Mouse (Mus musculus) liver, embryonic 14.5 days (tissue): ENCODE results near the gene Ift74. TPM values are rescaled to one million over a fixed set of nuclear protein-coding genes. Genes with fewer than 3 reads are reported as not detected.
"Not testable (repeated sequence)": the region's sequence is repeated elsewhere in the genome, so short reads cannot be mapped to it uniquely, and the experiment has no call there.

Source experiments
- ATAC-seq: fragments of 200-750 bp; cut with Nextera tagmentation; 2 replicates; pipeline ENCODE4 v1.8.0; 2017; ENCODE audit warnings: moderate number of reproducible peaks, mild to moderate bottlenecking, moderate library complexity; ENCODE audit not compliant: insufficient read depth
- DNase-seq, 3 experiments: peaks; one replicate each; pipeline ENCODE4 v3.0.0-alpha.2; 2012 to 2013; ENCODE audit warnings: low read depth in 3 of 3, low spot score in 3 of 3
- H3K27ac ChIP-seq: fragments of 300-500 bp; sonication (generic); 2 replicates; pipeline ENCODE4 v1.5.1; 2014; ENCODE audit warnings: moderate library complexity, mild to moderate bottlenecking, control low read depth, inconsistent platforms
- H3K27me3 ChIP-seq: fragments of 300-500 bp; sonication (generic); 2 replicates; pipeline ENCODE4 v1.6.1; 2014; ENCODE audit warnings: mild to moderate bottlenecking, low read length, moderate library complexity; ENCODE audit not compliant: control insufficient read depth, insufficient read depth
- H3K36me3 ChIP-seq: fragments of 300-500 bp; sonication (generic); replicated peaks from 2 replicates; pipeline ENCODE4 v1.6.1; 2014; ENCODE audit warnings: low read depth; ENCODE audit not compliant: control insufficient read depth, insufficient read depth
- H3K4me1 ChIP-seq, 2 experiments: fragments of 200-500 bp in 1 of 2; fragments of 300-500 bp in 1 of 2; sonication (generic) in 1 of 2; replicated peaks; 2 replicates each; pipeline ENCODE4 v1.6.1; 2012 to 2014; ENCODE audit warnings: antibody characterized with exemption in 1 of 2, inconsistent platforms in 1 of 2, low read length in 1 of 2; ENCODE audit not compliant: control insufficient read depth in 2 of 2, insufficient read depth in 2 of 2
- H3K4me2 ChIP-seq: fragments of 300-500 bp; sonication (generic); 2 replicates; pipeline ENCODE4 v1.6.1; 2014; ENCODE audit warnings: low read depth, mild to moderate bottlenecking, control low read depth, moderate library complexity
- H3K4me3 ChIP-seq, 2 experiments: fragments of 200-500 bp in 1 of 2; fragments of 300-500 bp in 1 of 2; sonication (generic) in 1 of 2; 2 replicates each; pipeline ENCODE4 v1.5.1; 2012 to 2014; ENCODE audit warnings: low read depth in 2 of 2, low read length in 2 of 2, mild to moderate bottlenecking in 2 of 2, control low read depth in 1 of 2, inconsistent platforms in 1 of 2, moderate library complexity in 1 of 2; ENCODE audit not compliant: insufficient read depth in 1 of 2
- H3K9ac ChIP-seq: fragments of 300-500 bp; sonication (generic); replicated peaks from 2 replicates; pipeline ENCODE4 v1.6.1; 2014; ENCODE audit warnings: mild to moderate bottlenecking, control low read depth, moderate library complexity
- H3K9me3 ChIP-seq: fragments of 300-500 bp; sonication (generic); 2 replicates; pipeline ENCODE4 v1.6.1; 2016; ENCODE audit warnings: low read length, mixed read lengths; ENCODE audit not compliant: control insufficient read depth
- CTCF ChIP-seq: IDR thresholded peaks from 2 replicates; pipeline ENCODE4 v1.5.1; 2016; ENCODE audit warnings: antibody characterized with exemption, low read depth, control low read depth
- EP300 ChIP-seq: IDR thresholded peaks from 2 replicates; pipeline ENCODE4 v1.6.1; 2016; ENCODE audit warnings: antibody characterized with exemption, low read depth
- WGBS: fragments of 180-500 bp; shearing (Covaris S2); extraction: QIAGEN DNeasy Blood & Tissue Kit; methylation state at CpG from one replicate; pipeline ENCODE4 v1.1.7; 2014; ENCODE audit not compliant: insufficient replicate concordance; 5-methylcytosine and 5-hydroxymethylcytosine counted together
- polyA plus RNA-seq, 2 experiments: library from polyadenylated mRNA; depleted of rRNA in 1 of 2; stranded (reverse) in 1 of 2; unstranded in 1 of 2; fragments of >200 nt; fragmentation: Nextera tagmentation in 1 of 2; extraction: Ambion mirVana in 1 of 2; gene quantifications; 2 replicates each; pipeline versions ENCODE4 v1.2.1 to v1.2.3; 2012 to 2014

Ift74 gene
- polyA plus RNA-seq, 2 experiments: 2.0 to 2.8 TPM

GRCm38 (mm10) chr4:94614627-94615006, 326 bp downstream of the Ift74 start:
- no peaks in the 10 kb centered on the region for H3K27me3 ChIP-seq
- H3K9ac ChIP-seq: peak overlapping the region; percentile 60
- H3K27ac ChIP-seq: no peak overlapping the region
- no peak for TF ChIP-seq EP300
- no peak for TF ChIP-seq CTCF
- H3K4me1 ChIP-seq: peaks cover 6 to 13% of the 10 kb centered on the region in 2 experiments
- no peaks in the 10 kb centered on the region for H3K36me3 ChIP-seq
- under 1% methylated on average over 18 of the region's 18 CpGs for WGBS
- no peaks in the 10 kb centered on the region for H3K9me3 ChIP-seq
- DNase-seq: no peak
- peak overlapping the region; percentile 73 to 94 for H3K4me3 ChIP-seq
- ATAC-seq: peak; percentile 38
- peak overlapping the region; percentile 91 for H3K4me2 ChIP-seq

GRCm38 (mm10) chr4:94620077-94620476, 5.8 kb downstream of the Ift74 start:
- 61% methylated on average over 2 of the region's 2 CpGs for WGBS
- H3K4me2 ChIP-seq: no peak overlapping the region
- H3K27me3 ChIP-seq: no peaks in the 10 kb centered on the region
- H3K4me3 ChIP-seq: no peak overlapping the region
- no peak for TF ChIP-seq EP300
- TF ChIP-seq CTCF: no peak
- ATAC-seq (no peak), DNase-seq (no peak)
- H3K27ac ChIP-seq: no peak overlapping the region
- H3K4me1 ChIP-seq: peaks cover 0 to under 1% of the 10 kb centered on the region in 2 experiments; a peak in 1 of 4 replicates
- no peaks in the 10 kb centered on the region for H3K9me3 ChIP-seq
- no peak overlapping the region for H3K9ac ChIP-seq
- no peaks in the 10 kb centered on the region for H3K36me3 ChIP-seq

- Histone ChIP-seq H3K9ac (no peak overlapping the region), H3K4me1 (no peaks in the 10 kb centered on the region), H3K4me2 (no peak overlapping the region), H3K27ac (no peak overlapping the region), H3K4me3 (no peak overlapping the region), H3K27me3 (no peaks in the 10 kb centered on the region), H3K9me3 (no peaks in the 10 kb centered on the region), H3K36me3 (no peaks in the 10 kb centered on the region)
- ATAC-seq (no peak), DNase-seq (no peak)
- whole genome bisulfite sequencing: 75% methylated on average over 2 of the region's 2 CpGs
- no peak for TF ChIP-seq EP300
- no peak for TF ChIP-seq CTCF
Observed at GRCm38 (mm10) chr4:94643141-94643540, 28.9 kb downstream of the Ift74 start.

GRCm38 (mm10) chr4:94649920-94650319, 35.6 kb downstream of the Ift74 start, which contains the start of gene Lrrc19:
TSS of gene Lrrc19 (minus strand) at chr4:94650144.
- Histone ChIP-seq H3K4me3 (no peak within 1 kb of the TSS), H3K36me3 (no peaks in the 10 kb centered on the region), H3K4me1 (no peaks in the 10 kb centered on the region), H3K27me3 (no peaks in the 10 kb centered on the region), H3K4me2 (no peak within 1 kb of the TSS), H3K9me3 (no peaks in the 10 kb centered on the region), H3K27ac (no peak within 1 kb of the TSS), H3K9ac (no peak within 1 kb of the TSS)
- no peak for DNase-seq
- 66% methylated on average over 3 of the region's 3 CpGs for WGBS
- TF ChIP-seq CTCF: no peak
- no peak for TF ChIP-seq EP300
- ATAC-seq: no peak

GRCm38 (mm10) chr4:94650426-94651175, 36.3 kb downstream of the Ift74 start:
- not testable (repeated sequence) for H3K36me3 ChIP-seq, H3K4me1 ChIP-seq, H3K4me2 ChIP-seq, H3K27ac ChIP-seq, H3K9ac ChIP-seq, H3K27me3 ChIP-seq, H3K4me3 ChIP-seq, H3K9me3 ChIP-seq, DNase-seq, ATAC-seq
- WGBS: 58% methylated on average over 5 of the region's 5 CpGs
